Comparison of ENCODE assay signal across 8 mouse cellular contexts in genomic region chr8:71381421-71381970, GRCm38 (mm10). TPM values are rescaled to one million over a fixed set of nuclear protein-coding genes. Genes with fewer than 3 reads are reported as not detected.
DNase-seq lines count a peak whose midpoint lies in the region; ATAC-seq and TF ChIP-seq lines count a peak whose summit lies in the region.

Gene Nr2f6 (minus strand): TSS chr8:71381960.

- ATAC-seq in embryonic facial prominence, embryonic 15.5 days (ENCODE audit: insufficient number of reproducible peaks, low FRiP score, low TSS enrichment, low read depth) = peak; percentile 6
- peak; percentile 31 for ATAC-seq in heart, embryonic 16.5 days (replicated peaks; ENCODE audit: extremely low read depth, insufficient read depth, low FRiP score)
- peak; percentile 5 for ATAC-seq in liver, postnatal 0 days
- peak; percentile 58 for ATAC-seq in neural tube, embryonic 13.5 days (ENCODE audit: low read depth)

- WGBS in embryonic facial prominence, embryonic 15.5 days = under 1% methylated on average over 80 of the region's 89 CpGs
- WGBS in heart, embryonic 16.5 days = 1% methylated on average over 72 of the region's 89 CpGs
- 6% methylated on average over 45 of the region's 89 CpGs for WGBS in liver, postnatal 0 days (ENCODE audit: insufficient replicate concordance)
- under 1% methylated on average over 67 of the region's 89 CpGs for WGBS in neural tube, embryonic 13.5 days

- DNase-seq in 416B (ENCODE audit: low read depth) = peak; percentile 37
- DNase-seq in adrenal gland, adult 18-20 months (ENCODE audit: low spot score in 2 of 2) = peak; percentile 70 to 73
- DNase-seq in kidney, postnatal 36 days = peak; percentile 67 to 86
- DNase-seq in liver, postnatal 0 days = peak; percentile 74
- DNase-seq in urinary bladder, postnatal 36 days (ENCODE audit: low spot score in 2 of 2) = peak; percentile 78 to 79

- H3K4me1 ChIP-seq in embryonic facial prominence, embryonic 15.5 days = peaks cover 53% of the 10 kb centered on the region
- H3K4me1 ChIP-seq in heart, embryonic 16.5 days (ENCODE audit: control insufficient read depth, insufficient read depth, low read length) = peaks cover 22% of the 10 kb centered on the region
- peaks cover 28% of the 10 kb centered on the region for H3K4me1 ChIP-seq in liver, postnatal 0 days (ENCODE audit: insufficient read depth)
- peaks cover 55% of the 10 kb centered on the region for H3K4me1 ChIP-seq in neural tube, embryonic 13.5 days (replicated peaks)

- no peaks in the 10 kb centered on the region for H3K9me3 ChIP-seq in embryonic facial prominence, embryonic 15.5 days (replicated peaks)
- no peaks in the 10 kb centered on the region for H3K9me3 ChIP-seq in heart, embryonic 16.5 days (replicated peaks; ENCODE audit: control insufficient read depth, low read length)
- no peaks in the 10 kb centered on the region for H3K9me3 ChIP-seq in liver, postnatal 0 days (ENCODE audit: low read length)
- H3K9me3 ChIP-seq in neural tube, embryonic 13.5 days = no peaks in the 10 kb centered on the region

- no peak for TF ChIP-seq EP300 in liver, postnatal 0 days (IDR thresholded peaks at IDR 0.05; ENCODE audit: low read depth)

- 0 out of 2 replicates have a peak, but pooled peaks cover 5% of the 10 kb centered on the region for H3K36me3 ChIP-seq in embryonic facial prominence, embryonic 15.5 days
- H3K36me3 ChIP-seq in heart, embryonic 16.5 days (ENCODE audit: control insufficient read depth, insufficient read depth) = 0 out of 2 replicates have a peak, but pooled peaks cover 5% of the 10 kb centered on the region
- H3K36me3 ChIP-seq in liver, postnatal 0 days (replicated peaks; ENCODE audit: insufficient read depth, low read length) = peaks cover 8% of the 10 kb centered on the region; the same call in 1 of the 2 replicates
- H3K36me3 ChIP-seq in neural tube, embryonic 13.5 days = peaks cover 5% of the 10 kb centered on the region; the same call in 1 of the 2 replicates

- peak within 1 kb of the TSS; percentile 94 for H3K27ac ChIP-seq in embryonic facial prominence, embryonic 15.5 days (replicated peaks)
- H3K27ac ChIP-seq in heart, embryonic 16.5 days (ENCODE audit: low read length) = peak within 1 kb of the TSS; percentile 89
- peak within 1 kb of the TSS; percentile 96 for H3K27ac ChIP-seq in liver, postnatal 0 days (ENCODE audit: low read depth)
- H3K27ac ChIP-seq in neural tube, embryonic 13.5 days (replicated peaks) = peak within 1 kb of the TSS; percentile 92

- H3K9ac ChIP-seq in embryonic facial prominence, embryonic 15.5 days = peak within 1 kb of the TSS; percentile 89
- H3K9ac ChIP-seq in heart, embryonic 16.5 days (ENCODE audit: low read length) = peak within 1 kb of the TSS; percentile 93
- peak within 1 kb of the TSS; percentile 78 for H3K9ac ChIP-seq in liver, postnatal 0 days (replicated peaks)
- H3K9ac ChIP-seq in neural tube, embryonic 13.5 days = peak within 1 kb of the TSS; percentile 83

- H3K4me2 ChIP-seq in embryonic facial prominence, embryonic 15.5 days (replicated peaks) = peak within 1 kb of the TSS; percentile 98
- peak within 1 kb of the TSS; percentile 91 for H3K4me2 ChIP-seq in heart, embryonic 16.5 days (ENCODE audit: low read depth, low read length)
- peak within 1 kb of the TSS; percentile 92 for H3K4me2 ChIP-seq in liver, postnatal 0 days (ENCODE audit: low read depth, low read length)
- peak within 1 kb of the TSS; percentile 99 for H3K4me2 ChIP-seq in neural tube, embryonic 13.5 days

- H3K27me3 ChIP-seq in embryonic facial prominence, embryonic 15.5 days = no peaks in the 10 kb centered on the region
- no peaks in the 10 kb centered on the region for H3K27me3 ChIP-seq in heart, embryonic 16.5 days (ENCODE audit: control insufficient read depth, insufficient read depth, low read length)
- peaks cover 16% of the 10 kb centered on the region for H3K27me3 ChIP-seq in liver, postnatal 0 days (ENCODE audit: insufficient read depth, low read length)
- no peaks in the 10 kb centered on the region for H3K27me3 ChIP-seq in neural tube, embryonic 13.5 days

- peak within 1 kb of the TSS; percentile 82 for H3K4me3 ChIP-seq in embryonic facial prominence, embryonic 15.5 days (replicated peaks)
- peak within 1 kb of the TSS; percentile 86 for H3K4me3 ChIP-seq in heart, embryonic 16.5 days (ENCODE audit: low read length)
- peak within 1 kb of the TSS; percentile 70 for H3K4me3 ChIP-seq in liver, postnatal 0 days (ENCODE audit: low read depth, low read length)
- peak within 1 kb of the TSS; percentile 80 for H3K4me3 ChIP-seq in neural tube, embryonic 13.5 days

- no peak for TF ChIP-seq CTCF in liver, postnatal 0 days (IDR thresholded peaks at IDR 0.05; ENCODE audit: low read depth)

RNA-seq across cellular contexts. Expression of gene Nr2f6, which starts in this region (rescaled TPM):
- 10 to 100 TPM; 63.9 to 76.0 TPM for total RNA-seq in adrenal gland, adult 18-20 months (2021)
- 59.0 and 61.2 TPM in 2 replicates for polyA plus RNA-seq in embryonic facial prominence, embryonic 15.5 days (2015; fragmentation: Nextera tagmentation; extraction: Ambion mirVana)
- 38.1 and 43.0 TPM in 2 replicates for polyA plus RNA-seq in heart, embryonic 16.5 days (2015; fragmentation: Nextera tagmentation; extraction: Ambion mirVana)
- polyA plus RNA-seq in liver, postnatal 0 days (2015; fragmentation: Nextera tagmentation; extraction: Ambion mirVana) = 38.0 and 46.6 TPM in 2 replicates
- 27.9 and 30.3 TPM in 2 replicates for polyA plus RNA-seq in neural tube, embryonic 13.5 days (2015; fragmentation: Nextera tagmentation; extraction: Ambion mirVana)

Comparison
In these comparisons a context has a peak if more than half of its experiments do, and no peak if none do; other contexts are left out.
1. Peak in every context shown above with its lines: DNase-seq, ATAC-seq, H3K4me3 ChIP-seq and H3K27ac ChIP-seq.
2. ATAC-seq: peak in every context shown above with its lines; median percentile 58 in neural tube, embryonic 13.5 days; 31 in heart, embryonic 16.5 days; 6 in embryonic facial prominence, embryonic 15.5 days; 5 in liver, postnatal 0 days.